Mouse (Mus musculus): ENCODE results near the gene Egfl6. TPM values are rescaled to one million over a fixed set of nuclear protein-coding genes. Genes with fewer than 3 reads are reported as not detected.

The Egfl6 gene
- 0.69 to 1.1 TPM (median 0.83 TPM) in 4 replicates for total RNA-seq (2023)

GRCm38 (mm10) chrX:166584947-166585824 is at the start of gene Egfl6:
Gene Egfl6 (minus strand): TSS chrX:166585720.

GRCm38 (mm10) chrX:166518345-166518744 is 67.2 kb downstream of the Egfl6 start, which contains the start of gene Tceanc:
Gene Tceanc (minus strand): TSS chrX:166518567.

GRCm38 (mm10) chrX:166479365-166479983 is 106.0 kb downstream of the Egfl6 start, which contains the start of gene Rab9:
Gene Rab9 (minus strand): TSS chrX:166479867.

Other genes starting within 250 kb of the Egfl6 start
- 7.1 to 8.7 TPM (median 8.3 TPM) in 4 replicates for gene Trappc2, start 145.1 kb downstream of the Egfl6 start, total RNA-seq (2023)
- gene Ofd1, start 145.0 kb downstream of the Egfl6 start, total RNA-seq (2023) = 14.1 to 15.6 TPM (median 14.3 TPM) in 4 replicates
- 26.7 to 31.4 TPM (median 29.5 TPM) in 4 replicates for gene Rab9, start 105.9 kb downstream of the Egfl6 start, total RNA-seq (2023)
- 6.0 to 9.2 TPM (median 7.5 TPM) in 4 replicates for gene Tceanc, start 67.2 kb downstream of the Egfl6 start, total RNA-seq (2023)